Mouse (Mus musculus): ENCODE measurements around the gene Bpifa2. TPM values are rescaled to one million over a fixed set of nuclear protein-coding genes. Genes with fewer than 3 reads are reported as not detected.
"Not testable (repeated sequence)": the region's sequence is repeated elsewhere in the genome, so short reads cannot be mapped to it uniquely, and the experiment has no call there.

Bpifa2 gene
- not detected for total RNA-seq (2021)

DNA sequence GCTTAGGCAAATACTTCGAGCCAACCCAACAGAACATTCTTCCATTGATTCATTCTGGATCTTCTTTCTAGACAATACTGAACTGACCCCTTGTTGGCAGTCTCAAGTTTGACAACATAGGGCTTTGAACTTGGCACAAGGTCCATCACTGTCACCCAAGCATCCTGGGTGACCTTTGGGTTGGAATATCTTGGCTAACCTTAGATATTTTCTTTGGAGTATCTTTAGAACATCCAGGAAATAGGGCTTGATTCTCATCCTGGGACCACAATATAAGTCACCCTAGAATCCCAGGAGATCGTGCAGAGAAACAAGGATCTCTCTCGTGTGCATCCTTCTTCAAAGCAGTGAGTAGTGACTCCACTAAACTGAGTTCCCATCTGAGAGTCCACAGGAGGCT, at the start of gene Bpifa2:
Bpifa2 (plus strand) TSS at position 301 of the 400 bp plus-strand sequence.
- intact Hi-C loops (cut with DNase I) = no loop called here
- no peak for DNase-seq (ENCODE audit: low spot score in 2 of 2)

DNA sequence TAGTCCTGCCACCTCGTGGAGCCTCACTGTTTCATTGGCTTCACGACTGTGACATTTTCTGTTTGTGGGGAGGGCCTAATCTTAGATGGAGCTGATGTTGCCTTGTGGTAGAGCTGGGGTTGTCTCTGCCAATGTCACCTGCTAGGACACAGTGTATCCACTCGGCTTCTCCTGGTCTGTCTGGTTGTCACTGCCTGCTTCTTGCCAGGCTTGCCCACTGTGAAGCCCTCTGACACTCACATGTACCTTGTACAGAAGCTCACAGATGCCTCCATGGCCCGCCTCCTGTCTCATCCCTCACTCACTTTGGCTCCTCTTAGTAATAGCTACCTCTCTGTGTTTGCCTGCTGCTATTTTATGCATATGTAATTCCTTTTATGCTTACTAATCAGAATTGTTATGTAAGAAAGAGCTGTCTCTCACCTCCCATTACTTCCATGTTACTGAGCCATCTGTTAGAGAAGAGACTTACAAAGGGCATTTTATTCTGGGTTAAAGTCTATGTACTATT, 45.2 kb upstream of the Bpifa2 start:
- intact Hi-C loops (cut with DNase I) = no loop called here
- peak; percentile 28 to 69 for DNase-seq (ENCODE audit: low spot score in 2 of 2)

DNA sequence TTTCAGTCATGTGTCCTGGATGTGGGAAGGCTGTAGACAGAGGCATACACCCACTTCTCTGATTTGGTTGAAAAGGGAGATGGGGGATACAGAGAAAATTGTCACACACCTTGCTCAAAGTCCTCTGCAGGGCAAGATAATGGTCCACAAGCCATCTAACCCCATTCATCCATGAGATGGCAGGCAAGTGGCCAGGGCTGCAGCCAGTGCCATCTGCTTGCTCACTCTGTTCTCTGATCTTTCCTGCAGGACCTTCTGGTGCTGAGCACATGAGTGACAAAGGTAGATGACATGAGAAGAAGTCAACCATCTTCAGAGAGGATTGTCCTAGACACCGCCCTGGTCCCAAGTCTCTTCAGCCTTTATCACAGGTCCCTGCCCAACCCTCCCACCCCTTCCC, 44.7 kb upstream of the Bpifa2 start:
- DNase-seq (ENCODE audit: low spot score in 2 of 2) = no peak
- intact Hi-C loops (cut with DNase I) = no loop called here

DNA sequence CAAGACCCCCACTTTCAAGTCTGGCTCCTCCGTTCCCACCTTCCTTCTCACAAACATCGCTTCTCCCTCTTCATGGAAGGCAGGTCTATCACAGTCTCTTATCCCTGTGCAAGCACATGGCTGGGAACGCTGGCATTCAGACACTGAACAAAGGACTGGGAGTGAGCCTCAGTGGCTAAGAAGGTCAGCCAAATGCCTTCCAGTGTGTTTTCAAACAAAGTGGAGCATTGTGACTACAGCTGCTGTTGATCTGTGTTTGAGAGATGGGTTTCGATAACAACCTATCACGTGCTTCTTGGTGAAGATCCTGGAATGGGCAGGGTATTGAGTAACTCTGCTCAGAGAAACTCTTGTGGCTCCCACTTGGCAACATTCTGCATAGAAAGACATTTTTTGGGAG, 37.8 kb upstream of the Bpifa2 start:
- intact Hi-C loops (cut with DNase I) = no loop called here
- no peak for DNase-seq (ENCODE audit: low spot score in 2 of 2)

- no peak for DNase-seq (ENCODE audit: low spot score in 2 of 2)
- intact Hi-C loops (cut with DNase I) = no loop called here
These were observed 33.5 kb upstream of the Bpifa2 start, which contains the start of gene Bpifa6 for GRCm38 (mm10) chr2:153974582-153974981. Gene Bpifa6, plus strand, starts transcription at chr2:153974945.

GRCm38 (mm10) chr2:153995770-153996169, 12.3 kb upstream of the Bpifa2 start:
- peak; percentile 59 to 65 for DNase-seq (ENCODE audit: low spot score in 2 of 2)
- intact Hi-C loops (cut with DNase I) = no loop called here

DNA sequence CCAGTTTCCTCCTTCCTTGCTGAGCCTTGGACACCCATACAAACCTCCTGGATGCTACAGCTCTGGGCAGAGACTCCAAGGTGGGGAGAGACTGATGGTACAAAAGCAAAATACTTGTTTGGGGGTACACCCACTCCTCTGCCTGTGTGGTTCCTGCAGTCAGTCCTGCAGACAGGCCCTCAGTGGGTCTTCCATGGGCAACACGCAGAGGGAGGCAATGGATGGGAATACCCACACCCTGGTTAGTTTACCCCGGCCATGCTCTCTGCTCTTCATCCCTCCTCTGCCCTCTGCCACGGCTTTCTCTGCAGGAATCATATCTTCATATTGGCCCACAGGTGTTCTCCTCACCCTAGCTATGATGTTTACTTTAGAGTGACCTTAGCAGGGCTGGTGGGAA, 7.6 kb upstream of the Bpifa2 start:
- DNase-seq (ENCODE audit: low spot score in 2 of 2) = no peak
- intact Hi-C loops (cut with DNase I) = no loop called here

DNA sequence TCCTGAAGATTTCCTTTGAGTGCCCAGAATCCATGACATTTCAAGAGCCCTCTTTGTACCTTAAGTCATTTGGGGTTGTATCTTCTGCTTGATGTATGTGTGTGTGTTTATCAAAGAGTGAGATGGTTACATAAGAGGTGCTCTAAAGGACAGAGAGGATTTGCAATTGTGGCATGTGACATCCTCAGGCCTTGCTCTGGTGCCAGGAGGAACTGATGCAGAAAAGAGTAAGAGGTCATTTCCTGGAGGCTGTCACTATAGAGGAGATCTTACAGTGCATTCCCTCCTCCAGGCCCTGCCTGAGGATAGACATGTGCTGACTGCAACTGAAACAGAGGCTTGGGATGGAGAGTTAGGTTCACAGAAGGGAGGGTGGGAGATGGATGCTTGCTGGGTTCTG, 7.0 kb upstream of the Bpifa2 start:
- intact Hi-C loops (cut with DNase I) = no loop called here
- DNase-seq (ENCODE audit: low spot score in 2 of 2) = no peak

- DNase-seq (ENCODE audit: low spot score in 2 of 2) = no peak
- intact Hi-C loops (cut with DNase I) = no loop called here
These were observed 3.6 kb upstream of the Bpifa2 start for GRCm38 (mm10) chr2:154004456-154004855.

DNA sequence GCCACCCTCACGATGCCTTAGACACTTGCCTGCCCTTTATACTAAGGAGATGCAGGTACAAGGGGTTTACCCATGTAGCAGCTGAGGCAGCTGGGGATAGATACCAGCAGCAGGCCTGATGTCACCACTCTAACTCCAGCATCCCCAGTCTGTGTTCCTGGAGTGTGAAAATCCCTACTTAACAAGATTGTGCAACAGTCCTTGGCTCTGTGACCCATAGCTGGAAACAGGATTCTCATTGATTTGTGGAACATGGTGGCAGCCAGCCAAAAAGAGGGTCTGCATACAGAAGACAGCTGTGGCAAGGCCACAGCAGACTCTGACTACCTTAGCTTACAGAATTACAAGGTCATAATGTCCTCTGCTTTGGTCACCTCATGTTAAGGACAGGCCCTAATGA, 3.0 kb upstream of the Bpifa2 start:
- no peak for DNase-seq (ENCODE audit: low spot score in 2 of 2)
- intact Hi-C loops (cut with DNase I) = no loop called here

- intact Hi-C loops (cut with DNase I) = no loop called here
- DNase-seq (ENCODE audit: low spot score in 2 of 2) = no peak
These were observed 2.3 kb upstream of the Bpifa2 start for GRCm38 (mm10) chr2:154005734-154006133.

GRCm38 (mm10) chr2:154006331-154006730, 1.7 kb upstream of the Bpifa2 start:
- no peak for DNase-seq (ENCODE audit: low spot score in 2 of 2)
- intact Hi-C loops (cut with DNase I) = no loop called here

DNA sequence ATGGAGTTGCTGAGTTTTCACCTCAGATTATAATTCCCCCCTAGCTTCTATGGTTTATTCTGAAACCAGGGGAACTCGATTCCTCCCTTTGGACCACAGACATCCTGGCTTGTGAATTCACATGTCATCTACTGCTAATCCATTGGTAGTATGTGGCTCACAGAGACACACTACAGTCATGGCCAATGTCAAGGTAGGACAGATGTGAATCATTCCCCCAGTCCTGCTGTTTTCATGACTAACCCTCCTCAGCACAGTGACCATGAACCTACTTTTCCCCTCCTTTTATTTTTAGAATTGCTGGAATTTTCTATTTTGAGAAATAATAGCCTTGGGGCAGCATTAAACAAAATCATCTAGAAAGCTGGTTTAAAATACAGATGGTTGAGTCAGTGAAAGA, 684 bp upstream of the Bpifa2 start:
- intact Hi-C loops (cut with DNase I) = no loop called here

DNA sequence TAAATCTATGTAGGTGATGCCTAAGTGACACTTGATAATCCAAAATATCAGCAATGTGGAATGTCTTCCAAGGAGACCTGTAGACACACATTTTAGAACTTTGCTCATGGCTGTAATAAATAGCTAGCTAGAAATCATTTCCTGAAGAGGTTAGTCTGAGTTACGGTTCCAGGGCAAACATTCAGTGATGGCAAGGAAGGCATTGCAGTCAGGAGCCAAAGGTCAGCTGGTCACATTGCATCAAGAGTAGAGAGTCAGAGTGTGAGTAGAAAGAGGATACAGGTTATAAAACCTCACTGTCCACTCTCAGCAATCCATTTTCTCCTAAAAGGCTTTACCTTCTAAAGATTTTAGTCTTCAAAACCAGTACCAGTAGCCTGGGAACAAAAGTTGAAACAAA, 9.9 kb downstream of the Bpifa2 start:
- intact Hi-C loops (cut with DNase I) = no loop called here
- DNase-seq (ENCODE audit: low spot score in 2 of 2) = no peak

More for the DNA sequence above, 684 bp upstream of the Bpifa2 start:
- DNase-seq (ENCODE audit: low spot score in 2 of 2) = no peak

- intact Hi-C loops (cut with DNase I); DNase-seq (ENCODE audit: low spot score in 2 of 2): not testable (repeated sequence)
These were observed 16.6 kb downstream of the Bpifa2 start for GRCm38 (mm10) chr2:154024676-154025075.

GRCm38 (mm10) chr2:154038932-154039331, 30.9 kb downstream of the Bpifa2 start:
- DNase-seq (ENCODE audit: low spot score in 2 of 2) = peak in 1 of 2 experiments; percentile 3
- intact Hi-C loops (cut with DNase I) = no loop called here

GRCm38 (mm10) chr2:154044743-154045142, 36.7 kb downstream of the Bpifa2 start:
- intact Hi-C loops (cut with DNase I) = loop anchor here (5.0 kb wide), 1 partner anchor 97 kb away; no protein-coding TSS in a partner anchor
- no peak for DNase-seq (ENCODE audit: low spot score in 2 of 2)

DNA sequence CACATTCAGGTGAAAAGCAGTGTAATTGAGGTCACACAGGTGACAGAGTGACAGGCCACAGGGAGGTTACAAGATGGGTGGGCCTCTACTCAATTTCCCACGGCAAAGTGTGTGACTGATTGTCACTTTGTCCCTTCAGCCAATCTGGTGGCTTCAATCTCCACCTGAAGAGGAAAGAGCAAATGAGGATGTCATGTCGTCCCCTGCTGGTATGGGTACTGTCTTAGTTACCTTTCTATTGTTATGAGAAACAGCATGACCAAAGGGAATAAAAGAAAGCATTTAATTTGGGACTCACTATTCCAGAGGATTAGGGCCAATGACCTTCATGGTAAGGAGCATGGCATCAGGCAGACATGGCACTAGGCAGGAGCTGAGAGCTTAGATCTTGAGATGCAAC, 50.6 kb downstream of the Bpifa2 start:
- DNase-seq (ENCODE audit: low spot score in 2 of 2) = no peak
- intact Hi-C loops (cut with DNase I) = no loop called here

Measured in left cerebral cortex, postnatal 25 days (tissue).